Mouse (Mus musculus) naive thymus-derived CD4-positive, alpha-beta T cell, adult 2 months (primary cell): ENCODE measurements around the gene Tmem238.

Source experiments
- DNase-seq: peaks from one replicate; pipeline ENCODE4 v3.0.0-alpha.2; 2011; ENCODE audit warnings: low read depth

Gene Tmem238

GRCm38 (mm10) chr7:4792278-4793212, 3.1 kb upstream of the Tmem238 start, which contains the start of gene Rpl28:
TSS of gene Rpl28 (plus strand) at chr7:4792874.
- DNase-seq = peak; percentile 97

GRCm38 (mm10) chr7:4788499-4789435, 689 bp downstream of the Tmem238 start:
- DNase-seq = peak; percentile 64

GRCm38 (mm10) chr7:4783667-4784268, 5.7 kb downstream of the Tmem238 start:
- DNase-seq = no peak

- no peak for DNase-seq
Observed at GRCm38 (mm10) chr7:4782759-4783158, 6.7 kb downstream of the Tmem238 start, which contains the start of the genes Il11 and Tmem190. TSS of gene Il11 (minus strand) at chr7:4782859. TSS of gene Tmem190 (plus strand) at chr7:4782937.

- DNase-seq = no peak
Observed at GRCm38 (mm10) chr7:4782130-4782529, 7.3 kb downstream of the Tmem238 start.

GRCm38 (mm10) chr7:4779921-4780320, 9.5 kb downstream of the Tmem238 start:
- DNase-seq = no peak

- DNase-seq = no peak
Observed at GRCm38 (mm10) chr7:4777851-4778637, 11.4 kb downstream of the Tmem238 start.

GRCm38 (mm10) chr7:4776861-4777830, 12.3 kb downstream of the Tmem238 start:
- DNase-seq = peak; percentile 41

GRCm38 (mm10) chr7:4776131-4776530, 13.3 kb downstream of the Tmem238 start:
- no peak for DNase-seq

- no peak for DNase-seq
Observed at GRCm38 (mm10) chr7:4771202-4771601, 18.3 kb downstream of the Tmem238 start, which contains the start of gene Fam71e2. TSS of gene Fam71e2 (minus strand) at chr7:4771302.

GRCm38 (mm10) chr7:4764946-4765710, 24.3 kb downstream of the Tmem238 start:
- no peak for DNase-seq

GRCm38 (mm10) chr7:4759670-4760069, 29.8 kb downstream of the Tmem238 start:
- DNase-seq = no peak

- DNase-seq = peak; percentile 71
Observed at GRCm38 (mm10) chr7:4752821-4753570, 36.5 kb downstream of the Tmem238 start, which contains the start of gene Cox6b2. TSS of gene Cox6b2 (minus strand) at chr7:4753094.

GRCm38 (mm10) chr7:4751971-4752820, 37.3 kb downstream of the Tmem238 start:
- peak; percentile 21 for DNase-seq

- no peak for DNase-seq
Observed at GRCm38 (mm10) chr7:4749169-4749568, 40.3 kb downstream of the Tmem238 start.

GRCm38 (mm10) chr7:4748321-4748720, 41.1 kb downstream of the Tmem238 start:
- DNase-seq = no peak
